Mouse (Mus musculus): Measurements from ENCODE around the gene Lcmt1.
A peak's percentile ranks its signal among the peaks of the same experiment; 100 is the strongest.

Lcmt1 gene

DNA sequence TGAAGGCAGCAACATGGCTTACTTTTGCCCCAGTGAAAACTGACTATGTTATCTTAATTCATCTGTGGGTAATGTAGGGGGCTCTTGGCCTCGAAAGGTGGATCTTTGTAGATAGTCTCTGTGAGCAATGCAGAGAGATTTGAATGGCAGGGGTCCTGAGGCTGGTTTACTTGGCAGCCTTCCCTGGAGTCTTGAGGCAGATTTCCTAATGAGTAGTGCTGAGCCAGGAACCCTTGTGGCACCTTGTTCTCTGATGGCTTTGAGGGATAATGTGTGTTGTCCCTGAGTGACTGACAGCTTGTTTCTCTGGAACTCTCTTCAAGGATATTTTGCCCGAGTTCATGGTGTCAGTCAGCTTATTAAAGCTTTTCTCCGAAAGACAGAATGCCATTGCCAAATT is 31.5 kb downstream of the Lcmt1 start:
- DNase-seq (ENCODE audit: low read depth), result no peak

DNA sequence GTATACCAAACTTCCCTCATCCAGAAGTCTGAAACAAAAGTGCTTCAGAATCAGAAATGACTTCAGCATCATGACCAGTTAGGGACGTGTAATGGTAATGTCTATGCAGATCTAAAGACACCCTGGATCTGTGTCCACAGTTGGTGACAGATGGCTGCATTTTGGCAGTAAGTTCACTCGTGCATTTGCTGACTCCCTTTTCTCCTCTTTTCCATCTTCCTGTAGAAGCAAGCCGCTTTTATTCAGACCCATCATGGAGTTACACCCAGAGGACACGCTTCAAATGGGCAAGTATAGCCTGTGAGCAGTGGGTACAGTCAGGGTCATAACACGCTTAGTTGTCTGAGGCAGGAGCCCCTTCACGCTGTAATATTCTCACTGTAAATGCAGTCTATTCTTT is 34.6 kb downstream of the Lcmt1 start:
- DNase-seq (ENCODE audit: low read depth), result no peak

DNA sequence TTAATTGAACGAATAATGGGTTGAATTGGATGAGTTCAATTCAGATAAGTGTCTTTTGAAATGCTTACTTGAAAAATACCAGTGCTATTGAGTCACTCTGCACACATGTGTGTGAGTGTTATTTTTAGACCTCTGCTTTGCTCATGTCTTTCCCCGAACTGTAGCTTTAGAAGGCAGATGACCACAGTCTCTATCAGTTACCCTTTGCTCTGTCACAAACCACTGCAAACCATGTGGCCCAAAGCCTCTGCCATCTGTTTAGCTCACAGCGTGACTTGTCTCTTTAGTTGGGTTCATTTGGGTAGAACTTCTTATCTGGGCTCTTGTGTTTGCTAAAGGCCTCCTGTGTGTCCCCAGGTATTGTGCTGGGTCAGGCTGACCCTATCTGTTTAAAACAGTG is 36.0 kb downstream of the Lcmt1 start:
- DNase-seq (ENCODE audit: low read depth), result no peak

- DNase-seq (ENCODE audit: low read depth), result no peak
Measured at GRCm38 (mm10) chr7:123406988-123407387, 37.4 kb downstream of the Lcmt1 start.

DNA sequence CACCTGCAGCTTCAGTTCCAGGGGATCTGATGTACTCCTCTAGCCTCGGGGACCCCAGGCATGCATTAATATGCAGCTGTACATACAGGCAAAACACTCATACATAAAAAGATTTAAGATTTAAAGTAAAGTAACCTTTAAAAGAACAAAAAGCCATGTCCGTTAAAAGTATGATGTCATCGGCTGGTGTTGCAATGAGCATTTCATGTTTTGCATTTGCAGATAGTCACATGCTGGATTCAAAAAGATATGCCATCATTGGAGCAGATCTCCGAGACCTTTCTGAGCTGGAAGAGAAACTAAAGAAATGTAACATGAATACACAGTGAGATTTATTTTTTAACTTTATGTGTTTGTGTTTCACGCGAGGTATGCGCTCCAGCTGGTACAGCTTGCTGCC is 40.9 kb downstream of the Lcmt1 start:
- DNase-seq (ENCODE audit: low read depth), result no peak

- peak; percentile 56 for DNase-seq (ENCODE audit: low read depth)
Measured at GRCm38 (mm10) chr7:123411109-123411508, 41.5 kb downstream of the Lcmt1 start.

GRCm38 (mm10) chr7:123412143-123412542 is 42.6 kb downstream of the Lcmt1 start:
- DNase-seq (ENCODE audit: low read depth), result no peak

DNA sequence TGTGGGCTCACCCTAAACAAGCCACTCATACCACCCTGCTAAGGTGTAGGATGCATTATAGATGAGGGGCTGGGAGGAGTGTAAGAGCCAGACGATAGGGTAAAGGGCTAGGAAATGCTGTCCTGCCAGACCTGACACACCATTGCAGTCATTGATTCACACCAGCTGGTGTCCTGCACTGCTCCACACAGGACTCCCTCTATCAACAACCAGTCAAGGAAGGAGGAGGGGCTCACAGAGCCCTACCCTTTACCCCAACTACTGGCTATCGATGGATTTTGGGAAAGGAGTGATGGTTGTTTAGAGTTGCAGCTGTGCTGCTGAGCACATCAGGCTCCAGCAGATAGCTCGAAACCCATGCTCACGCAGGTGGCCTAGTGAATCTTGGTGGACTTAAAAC is 47.2 kb downstream of the Lcmt1 start:
- DNase-seq (ENCODE audit: low read depth), result no peak

GRCm38 (mm10) chr7:123417661-123418060 is 48.1 kb downstream of the Lcmt1 start:
- DNase-seq (ENCODE audit: low read depth), result no peak

DNA sequence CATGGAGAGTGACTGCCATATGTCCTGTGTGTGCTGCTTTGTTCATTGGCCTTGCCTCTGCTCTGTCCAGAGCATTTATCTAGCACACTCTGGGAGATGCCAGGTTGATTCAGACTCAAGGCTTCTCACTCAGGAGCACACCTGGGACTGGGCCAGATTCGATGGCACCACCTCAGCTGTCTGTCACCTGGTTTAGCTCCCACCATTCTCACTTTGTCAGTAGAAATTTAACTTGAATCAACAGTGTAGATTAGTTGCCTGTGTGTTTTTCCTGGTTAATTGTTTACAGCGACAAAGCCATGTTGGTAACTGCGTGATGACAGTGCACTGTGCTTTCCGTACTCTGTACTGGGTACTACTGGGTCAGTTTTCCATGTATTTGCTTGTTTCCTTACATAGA is 50.4 kb downstream of the Lcmt1 start:
- no peak for DNase-seq (ENCODE audit: low read depth)

DNA sequence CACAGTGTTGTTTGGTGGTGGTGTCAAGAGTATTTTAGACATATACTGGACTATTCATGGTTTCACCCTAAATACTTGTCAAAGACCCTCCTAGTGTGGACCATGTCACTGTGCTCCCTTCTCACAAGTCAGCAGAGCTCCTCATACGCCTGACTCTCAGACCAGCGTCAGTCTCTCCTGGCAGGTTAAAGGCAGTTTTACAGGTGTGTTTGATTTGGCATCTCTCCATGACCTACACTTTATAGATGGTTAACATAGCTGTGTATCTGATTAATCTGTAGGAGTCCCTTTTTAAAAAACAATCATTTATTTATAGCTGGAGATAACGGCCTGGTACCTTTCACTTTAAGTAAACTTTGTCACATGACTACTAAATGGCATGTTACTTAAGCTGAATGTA is 52.4 kb downstream of the Lcmt1 start:
- no peak for DNase-seq (ENCODE audit: low read depth)

GRCm38 (mm10) chr7:123424281-123424680 is 54.7 kb downstream of the Lcmt1 start:
- no peak for DNase-seq (ENCODE audit: low read depth)

- no peak for DNase-seq (ENCODE audit: low read depth)
Measured at GRCm38 (mm10) chr7:123425134-123425757, 55.7 kb downstream of the Lcmt1 start.

DNA sequence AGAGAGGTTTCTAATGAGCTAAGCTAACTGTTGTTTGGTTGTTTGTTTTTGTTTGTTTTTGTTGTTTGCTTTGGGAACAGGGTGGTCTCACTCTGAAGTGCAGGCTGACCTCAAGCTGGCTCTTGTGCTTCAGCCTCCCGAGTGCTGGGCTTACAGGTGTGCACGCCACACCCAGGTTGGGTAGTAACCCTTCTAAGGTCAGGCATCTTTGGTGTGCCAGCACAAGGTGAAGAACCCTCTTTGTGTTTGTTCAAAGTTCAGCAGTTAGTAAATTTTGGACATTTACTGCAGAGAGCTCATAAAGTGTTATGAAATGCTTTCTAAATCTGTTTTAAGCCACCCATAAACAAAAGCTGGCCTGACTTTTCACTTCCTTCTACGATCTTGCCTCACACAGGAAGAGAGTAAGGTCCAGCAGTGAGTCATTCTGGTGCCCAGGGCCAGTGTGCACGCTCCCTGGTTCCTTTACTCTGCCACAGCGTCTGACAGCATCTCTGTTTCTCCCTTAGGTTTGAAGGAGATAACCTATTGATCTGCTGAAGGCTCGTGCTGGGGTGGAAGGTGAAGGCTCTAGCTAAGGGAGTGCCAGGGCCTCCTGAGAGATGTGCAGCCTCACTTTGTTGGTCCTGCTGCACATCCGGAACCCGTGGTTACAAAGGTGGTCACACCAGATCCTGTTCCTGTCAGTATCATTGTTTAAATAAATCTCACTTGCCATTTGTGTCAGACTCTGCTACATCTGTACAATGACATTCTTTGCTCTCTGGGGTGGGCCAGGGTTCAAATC is 60.2 kb downstream of the Lcmt1 start:
- no peak for DNase-seq (ENCODE audit: low read depth)

DNA sequence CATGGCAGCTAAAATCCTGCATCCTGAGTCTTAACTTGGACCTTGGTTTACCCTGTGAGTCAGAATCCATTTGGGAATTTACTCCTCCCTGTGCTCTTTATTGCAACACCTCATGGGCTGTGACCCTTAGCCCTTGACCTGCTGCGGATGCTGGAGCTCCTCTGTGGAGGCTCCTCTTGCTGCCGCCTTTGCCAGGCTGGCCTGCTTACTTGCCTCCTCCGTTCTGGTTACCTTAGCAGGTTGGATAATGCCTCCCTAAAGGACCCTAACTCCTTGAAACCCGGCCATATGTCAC is 60.8 kb downstream of the Lcmt1 start:
- DNase-seq (ENCODE audit: low read depth), result no peak

DNA sequence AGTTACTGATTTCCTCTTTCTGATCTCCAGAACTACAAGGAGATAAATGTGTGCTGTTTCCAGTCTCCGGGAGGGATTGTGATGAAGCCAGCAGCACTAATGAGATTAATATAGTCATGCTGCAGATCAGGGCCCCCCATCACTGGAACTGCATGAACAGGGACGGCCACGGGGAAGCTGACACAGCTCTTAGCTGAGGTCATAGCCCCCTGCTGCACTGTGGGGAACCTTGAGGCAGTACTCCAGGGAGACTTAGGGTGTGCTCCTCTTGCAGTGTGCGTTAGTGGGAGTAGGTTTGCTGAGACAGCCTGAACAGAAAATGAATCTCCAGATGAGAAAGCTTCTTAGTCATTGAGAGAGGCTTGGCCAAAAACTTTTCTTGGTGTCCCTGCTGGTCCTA is 61.6 kb downstream of the Lcmt1 start:
- DNase-seq (ENCODE audit: low read depth), result no peak

DNA sequence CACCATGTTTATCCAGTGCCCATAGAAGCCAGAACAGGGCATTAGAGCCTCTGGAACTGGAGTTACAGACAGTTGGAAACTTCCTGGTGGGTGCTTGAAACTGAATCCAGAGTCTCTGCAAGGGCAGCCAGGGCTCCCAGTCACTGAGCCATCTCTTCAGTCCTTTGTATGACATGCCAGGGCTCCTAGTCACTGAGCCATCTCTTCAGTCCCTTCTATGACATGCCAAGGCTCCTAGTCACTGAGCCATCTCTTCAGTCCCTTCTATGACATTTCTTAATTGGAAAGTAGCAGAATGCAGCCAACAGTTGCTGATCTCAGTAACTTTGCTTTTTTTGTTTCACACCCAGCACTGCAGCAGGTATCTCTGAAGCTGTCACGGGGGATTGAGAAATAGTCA is 72.5 kb downstream of the Lcmt1 start:
- DNase-seq (ENCODE audit: low read depth), result no peak

GRCm38 (mm10) chr7:123448794-123449193 is 79.2 kb downstream of the Lcmt1 start:
- DNase-seq (ENCODE audit: low read depth), result no peak

DNA sequence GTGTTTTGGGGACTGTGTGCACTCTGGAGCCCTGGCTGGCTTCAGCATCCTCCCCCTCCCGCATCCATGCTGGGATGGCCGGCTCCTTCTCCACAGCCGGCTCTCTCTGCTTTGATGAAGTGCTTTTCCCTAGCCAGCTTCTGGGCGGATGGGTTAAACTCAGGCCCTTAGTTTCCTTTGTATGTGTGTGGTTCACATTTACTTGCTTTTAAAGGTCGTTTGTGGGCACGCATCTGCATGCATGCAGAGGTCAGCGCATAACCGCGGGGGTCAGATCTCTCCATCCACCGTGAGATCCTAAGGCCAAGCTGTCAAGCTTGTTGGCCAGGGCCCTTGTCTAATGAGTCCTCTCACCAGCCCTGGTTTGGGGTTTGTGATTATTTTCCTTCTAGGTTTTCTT is 80.1 kb downstream of the Lcmt1 start:
- DNase-seq (ENCODE audit: low read depth), result no peak

GRCm38 (mm10) chr7:123450515-123450914 is 80.9 kb downstream of the Lcmt1 start:
- DNase-seq (ENCODE audit: low read depth), result no peak

- DNase-seq (ENCODE audit: low read depth), result no peak
Measured at GRCm38 (mm10) chr7:123452551-123452950, 83.0 kb downstream of the Lcmt1 start.

GRCm38 (mm10) chr7:123453066-123453465 is 83.5 kb downstream of the Lcmt1 start:
- no peak for DNase-seq (ENCODE audit: low read depth)

DNA sequence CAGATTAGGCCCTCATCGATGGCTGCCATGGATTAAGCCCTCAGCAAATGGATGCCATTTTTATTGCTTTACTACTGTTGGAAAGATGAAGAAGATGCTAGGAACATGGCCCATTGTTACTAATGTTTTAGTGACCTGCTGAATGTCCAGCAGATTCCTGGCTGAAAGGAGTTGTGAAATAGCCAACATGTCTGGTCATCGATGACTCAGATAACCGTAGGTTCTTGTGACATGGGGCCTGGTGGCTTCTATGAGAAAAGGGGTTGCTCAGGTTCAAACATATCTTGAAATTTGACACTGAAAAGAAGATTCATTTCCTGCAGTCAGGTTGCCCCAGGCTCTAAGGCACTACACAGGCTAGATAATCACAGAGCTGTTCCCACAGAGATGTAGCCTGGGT is 85.5 kb downstream of the Lcmt1 start:
- DNase-seq (ENCODE audit: low read depth), result no peak

DNA sequence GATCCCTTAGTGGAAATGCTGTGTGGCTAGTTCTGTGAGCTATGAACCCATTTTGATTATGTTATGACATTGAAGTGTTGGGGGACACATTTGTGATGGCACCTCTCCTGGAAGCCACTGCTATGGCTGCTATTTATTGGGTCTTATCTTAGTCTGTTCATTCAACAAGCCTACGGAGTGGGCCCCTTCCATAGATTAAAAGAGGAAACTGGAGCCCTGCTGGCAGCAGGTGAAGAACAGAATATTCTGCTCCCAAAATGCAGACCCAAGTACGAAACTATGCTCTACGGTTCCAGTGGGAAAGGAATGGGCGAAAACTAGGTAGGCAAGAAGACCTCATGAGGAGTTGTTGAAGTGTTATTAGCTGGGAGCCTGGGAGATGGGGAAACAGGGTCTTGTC is 88.7 kb downstream of the Lcmt1 start:
- DNase-seq (ENCODE audit: low read depth), result no peak

Measured in fibroblast of lung, adult 2 months (primary cell).